Mouse (Mus musculus) mouse embryonic stem cell (cell line): Measurements from ENCODE around the gene Fmnl3.

Source experiments
- in situ Hi-C, 2 experiments: fragments of 300-500 bp; cut with MboI; formaldehyde crosslinking; loops; 1 replicate in 1 of 2; 3 replicates in 1 of 2; pipeline ENCODE4 v1.14.3; 2019 to 2020; ENCODE audit warnings: low sequenced_read_pairs in 2 of 2, low pct_unique_long_range_greater_than_20kb in 1 of 2, mixed read lengths in 1 of 2; ENCODE audit not compliant: unreplicated experiment in 1 of 2

Gene Fmnl3

GRCm38 (mm10) chr15:99355660-99356059 is 14.6 kb downstream of the Fmnl3 start:
- in situ Hi-C loops: no loop called here

DNA sequence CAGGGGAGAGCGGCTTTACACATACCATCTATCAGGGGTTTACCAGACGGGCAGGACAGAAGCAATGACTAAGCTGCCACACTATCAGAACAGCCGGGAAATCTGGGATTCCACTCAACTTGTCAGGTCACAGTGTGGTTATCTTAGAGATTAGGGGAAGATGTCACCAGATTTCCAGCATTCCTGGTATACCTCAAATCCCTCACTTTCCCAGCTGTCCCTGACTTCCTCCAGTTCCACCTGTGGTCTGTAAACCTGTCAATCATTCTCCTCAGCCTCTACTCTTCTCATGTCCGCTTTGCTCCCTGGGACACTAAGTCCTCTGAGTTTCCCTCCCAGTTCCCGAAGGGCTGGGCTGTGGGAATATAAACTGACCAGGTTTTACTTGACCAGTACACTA is 18.0 kb downstream of the Fmnl3 start:
- in situ Hi-C loops: no loop called here

DNA sequence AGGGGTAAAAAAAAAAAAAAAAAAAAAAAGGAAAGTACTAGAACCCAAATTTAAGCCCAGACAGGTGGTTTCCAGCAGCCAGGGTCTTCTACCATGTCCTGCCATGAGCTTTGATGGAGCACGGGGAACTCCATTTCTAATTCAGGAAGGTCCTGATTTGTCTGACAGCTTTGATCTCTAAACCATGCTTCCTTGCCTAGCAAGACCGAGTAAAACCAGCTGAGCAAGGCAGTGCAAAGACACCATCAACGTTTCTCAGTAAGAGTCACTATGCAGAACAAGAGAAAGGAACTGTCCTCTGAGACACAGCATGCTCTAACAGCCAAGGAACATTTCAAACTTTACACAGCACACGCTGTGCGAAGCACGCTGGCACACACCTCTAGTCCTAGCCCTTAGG is 18.7 kb downstream of the Fmnl3 start:
- in situ Hi-C loops: no loop called here

DNA sequence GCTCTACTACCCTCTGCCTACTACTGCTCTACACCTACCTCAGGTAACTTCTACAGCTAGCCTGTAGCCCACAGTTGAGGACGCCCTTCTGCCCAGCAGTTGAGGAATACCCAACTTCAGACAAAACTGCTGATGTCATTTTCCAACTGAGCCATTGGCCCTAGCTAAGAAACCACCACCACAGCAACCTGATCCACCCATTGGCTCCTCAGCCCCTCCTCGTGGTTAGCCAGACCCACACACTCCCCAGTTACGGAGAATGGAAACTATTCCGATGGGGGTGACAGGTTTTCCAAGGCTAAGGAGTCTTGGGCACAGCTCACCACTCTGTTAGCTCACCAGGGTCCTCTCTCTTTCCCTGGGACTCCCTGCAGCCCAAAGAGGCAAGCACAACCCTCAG is 25.3 kb downstream of the Fmnl3 start:
- in situ Hi-C loops: no loop called here

GRCm38 (mm10) chr15:99344148-99344870 is 26.0 kb downstream of the Fmnl3 start:
- in situ Hi-C loops: no loop called here

DNA sequence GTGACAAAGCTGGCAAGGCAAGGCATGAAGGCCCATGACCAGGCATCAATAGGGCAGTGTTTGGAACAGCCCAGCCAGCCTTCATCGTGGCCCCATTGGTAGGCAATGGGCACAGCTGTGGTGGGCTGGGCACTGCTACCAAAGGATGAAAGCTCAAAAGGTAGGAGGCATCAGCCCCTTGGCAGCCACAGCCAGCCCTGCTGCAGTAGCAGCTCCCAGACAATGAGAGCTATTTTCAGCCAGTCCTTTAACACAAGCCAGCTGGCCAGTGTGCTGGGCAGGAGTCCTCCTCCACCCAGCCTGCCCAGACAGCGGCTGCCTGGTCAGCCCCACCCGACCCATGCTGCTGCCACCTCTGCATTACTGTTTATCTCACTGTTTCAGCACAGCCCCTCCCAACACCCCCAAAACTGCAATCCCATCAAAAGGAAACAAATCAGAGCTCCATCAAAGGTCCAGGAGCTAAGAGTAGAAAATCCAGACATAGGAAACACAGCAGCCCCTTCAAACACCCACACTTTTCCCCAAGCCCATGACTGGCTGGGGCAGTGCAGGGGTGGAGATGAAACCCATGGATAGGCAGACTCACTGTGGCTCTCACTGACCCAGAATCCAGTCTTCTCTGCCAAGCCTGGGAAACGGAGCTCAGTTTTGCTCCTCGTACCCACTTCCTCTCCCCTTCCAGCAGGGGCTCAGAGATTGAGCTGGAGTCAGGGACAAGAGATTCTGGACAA is 26.7 kb downstream of the Fmnl3 start:
- in situ Hi-C loops: no loop called here

GRCm38 (mm10) chr15:99342194-99342981 is 27.9 kb downstream of the Fmnl3 start:
- in situ Hi-C loops: no loop called here

GRCm38 (mm10) chr15:99341102-99341501 is 29.2 kb downstream of the Fmnl3 start:
- in situ Hi-C loops: no loop called here

- in situ Hi-C loops: no loop called here
Observed at GRCm38 (mm10) chr15:99339669-99340068, 30.6 kb downstream of the Fmnl3 start.

GRCm38 (mm10) chr15:99338916-99339315 is 31.4 kb downstream of the Fmnl3 start:
- in situ Hi-C loops: no loop called here

GRCm38 (mm10) chr15:99335801-99336320 is 34.4 kb downstream of the Fmnl3 start:
- in situ Hi-C loops: no loop called here

DNA sequence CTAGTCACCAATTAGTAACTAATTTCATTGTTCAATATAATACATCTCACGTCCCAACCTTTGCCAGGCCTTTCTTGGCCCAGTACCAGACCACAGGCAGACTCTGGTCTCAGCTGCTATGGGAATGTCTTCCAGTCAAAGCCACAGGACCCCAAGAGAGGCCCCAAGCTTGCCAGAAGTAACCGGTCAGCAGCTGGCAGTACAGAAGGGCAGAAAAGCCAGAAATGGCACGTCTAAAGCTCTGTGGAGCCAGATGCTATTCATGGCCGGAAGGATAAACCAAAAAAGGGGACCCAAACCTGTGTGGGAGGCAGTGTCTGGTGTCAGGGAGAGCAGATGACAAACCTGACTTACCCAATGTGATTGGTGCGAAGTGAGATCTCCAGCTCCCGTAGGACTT is 35.8 kb downstream of the Fmnl3 start:
- in situ Hi-C loops: no loop called here

GRCm38 (mm10) chr15:99333676-99334065 is 36.6 kb downstream of the Fmnl3 start:
- in situ Hi-C loops: no loop called here

DNA sequence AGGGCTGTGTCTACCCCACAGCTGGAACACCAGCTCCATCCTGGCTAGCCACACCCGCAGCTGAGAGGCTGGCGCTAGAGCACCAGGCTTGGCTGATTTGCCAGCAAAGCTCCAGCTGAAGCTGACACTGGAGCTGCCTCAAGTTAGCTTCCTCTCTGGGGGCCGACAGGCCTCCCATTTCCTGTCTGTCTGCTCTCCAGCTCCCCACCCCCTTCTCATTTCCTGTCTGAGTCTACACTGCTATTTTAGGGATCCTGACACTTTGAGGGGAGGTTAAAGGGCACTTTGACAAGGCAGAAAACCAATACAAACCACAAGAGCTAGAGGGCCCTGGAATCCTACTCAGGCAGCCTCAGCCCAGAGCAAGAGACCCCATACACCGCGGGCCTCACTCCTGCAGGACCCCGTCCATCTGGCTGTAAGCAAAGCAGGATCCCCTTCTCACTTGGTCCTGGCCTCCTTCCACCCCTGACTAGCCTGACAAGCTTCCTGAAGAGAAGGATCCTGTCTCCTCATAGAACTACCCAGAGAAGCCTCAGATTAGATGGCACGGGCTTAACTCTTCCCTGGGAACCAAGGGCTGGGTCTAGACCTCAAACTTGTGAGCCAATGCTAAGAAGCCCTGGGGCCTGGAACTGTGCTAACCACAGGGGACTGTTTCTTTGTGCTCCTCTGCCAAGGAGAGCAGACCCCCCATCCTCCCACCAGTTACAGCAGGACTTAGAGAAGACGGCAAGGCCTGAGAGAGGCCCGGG is 37.2 kb downstream of the Fmnl3 start:
- in situ Hi-C loops: no loop called here

DNA sequence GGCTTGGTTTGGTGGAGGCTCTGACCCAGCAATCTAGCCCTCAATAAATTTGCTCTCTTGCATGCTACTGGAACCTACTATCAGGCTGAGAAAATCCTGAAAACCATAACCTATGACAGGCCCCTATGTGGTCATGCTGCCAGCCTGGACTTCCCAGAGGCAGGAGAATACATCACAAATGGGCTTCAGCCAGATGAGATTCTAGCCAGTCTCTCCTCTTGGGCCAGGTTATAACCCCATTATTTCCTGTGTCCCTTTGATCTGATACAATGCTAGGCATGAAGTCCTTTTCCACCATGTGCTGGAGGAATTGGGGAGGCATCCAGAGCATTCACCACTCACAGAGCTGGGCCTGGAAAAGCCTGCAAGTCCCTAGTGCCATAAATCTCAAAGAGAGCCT is 38.2 kb downstream of the Fmnl3 start:
- in situ Hi-C loops: no loop called here

- in situ Hi-C loops: no loop called here
Observed at GRCm38 (mm10) chr15:99331341-99331740, 38.9 kb downstream of the Fmnl3 start.

- in situ Hi-C loops: no loop called here
Observed at GRCm38 (mm10) chr15:99330324-99330723, 40.0 kb downstream of the Fmnl3 start.

DNA sequence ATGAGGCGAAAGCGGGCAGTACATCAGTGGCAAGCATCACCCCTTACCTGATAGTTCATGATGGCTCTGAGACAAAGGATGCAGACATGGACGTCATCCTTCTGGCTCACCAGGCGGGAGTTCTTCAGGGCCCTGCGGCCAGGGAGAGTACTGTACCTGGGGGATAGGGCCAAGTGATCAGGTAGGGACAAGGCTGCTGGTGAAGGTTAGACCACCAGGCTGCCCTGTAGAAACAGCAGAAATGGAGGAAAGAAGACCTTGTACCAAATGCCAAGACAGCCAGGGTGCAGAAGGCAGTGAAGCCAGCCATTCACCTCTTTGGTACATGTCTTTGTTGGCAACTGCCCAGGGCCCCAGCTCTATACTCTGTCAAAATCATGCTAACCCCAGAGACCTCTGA is 42.3 kb downstream of the Fmnl3 start:
- in situ Hi-C loops: loop anchor here (5.0 kb wide), 1 partner anchor 49 kb away; no protein-coding TSS in a partner anchor
